Mouse (Mus musculus) midbrain, embryonic 13.5 days (tissue): Measurements from ENCODE around the gene Ydjc. TPM values are rescaled to one million over a fixed set of nuclear protein-coding genes. Genes with fewer than 3 reads are reported as not detected.

ENCODE experiments used
- ATAC-seq: fragments of 200-750 bp; cut with Nextera tagmentation; 2 replicates; pipeline ENCODE4 v1.8.0; 2017; ENCODE audit warnings: mild to moderate bottlenecking, moderate TSS enrichment, moderate library complexity
- H3K27ac ChIP-seq: fragments of 300-500 bp; sonication (generic); 2 replicates; pipeline ENCODE4 v1.5.1; 2015; ENCODE audit warnings: inconsistent platforms, mild to moderate bottlenecking, moderate library complexity
- H3K27me3 ChIP-seq: fragments of 300-500 bp; sonication (generic); 2 replicates; pipeline ENCODE4 v1.6.1; 2015; ENCODE audit warnings: mild to moderate bottlenecking, inconsistent platforms
- H3K36me3 ChIP-seq: fragments of 300-500 bp; sonication (generic); 2 replicates; pipeline ENCODE4 v1.6.1; 2015; ENCODE audit warnings: mild to moderate bottlenecking, inconsistent platforms
- H3K4me1 ChIP-seq: fragments of 300-500 bp; sonication (generic); replicated peaks from 2 replicates; pipeline ENCODE4 v1.6.1; 2015; ENCODE audit warnings: inconsistent platforms
- H3K4me2 ChIP-seq: fragments of 300-500 bp; sonication (generic); replicated peaks from 2 replicates; pipeline ENCODE4 v1.6.1; 2015; ENCODE audit warnings: moderate library complexity, mild to moderate bottlenecking, inconsistent platforms
- H3K4me3 ChIP-seq: fragments of 300-500 bp; sonication (generic); replicated peaks from 2 replicates; pipeline ENCODE4 v1.5.1; 2015; ENCODE audit warnings: mild to moderate bottlenecking, inconsistent platforms
- H3K9ac ChIP-seq: fragments of 300-500 bp; sonication (generic); replicated peaks from 2 replicates; pipeline ENCODE4 v1.6.1; 2015; ENCODE audit warnings: mild to moderate bottlenecking, inconsistent platforms
- H3K9me3 ChIP-seq: fragments of 300-500 bp; sonication (generic); 2 replicates; pipeline ENCODE4 v1.6.1; 2016; ENCODE audit warnings: mild to moderate bottlenecking, inconsistent platforms
- WGBS: fragments of 180-500 bp; shearing (Covaris S2); methylation state at CpG from one replicate; pipeline ENCODE4 v1.1.7; 2015; 5-methylcytosine and 5-hydroxymethylcytosine counted together
- polyA plus RNA-seq: library from polyadenylated mRNA; unstranded; fragments of >200 nt; fragmentation: Nextera tagmentation; extraction: Ambion mirVana; gene quantifications from 2 replicates; pipeline ENCODE4 v1.2.1, GENCODE M21; 2015

Gene Ydjc
- polyA plus RNA-seq, result 21.5 and 22.0 TPM in 2 replicates

GRCm38 (mm10) chr16:17144339-17144738 is at the start of gene Ydjc:
Gene Ydjc (plus strand): TSS chr16:17144621.
- Histone ChIP-seq H3K9ac (no peak within 1 kb of the TSS), H3K4me2 (no peak within 1 kb of the TSS)
- WGBS, result 17% methylated on average over 7 of the region's 7 CpGs

GRCm38 (mm10) chr16:17096938-17097337 is 47.5 kb upstream of the Ydjc start:
- WGBS, result 96% methylated on average over 3 of the region's 3 CpGs
- Histone ChIP-seq H3K4me1 (no peaks in the 10 kb centered on the region), H3K9me3 (no peaks in the 10 kb centered on the region), H3K36me3 (peaks cover 93% of the 10 kb centered on the region), H3K27me3 (no peaks in the 10 kb centered on the region), H3K27ac (no peak overlapping the region), H3K4me3 (no peak overlapping the region), H3K9ac (no peak overlapping the region), H3K4me2 (no peak overlapping the region)
- ATAC-seq, result no peak

More at GRCm38 (mm10) chr16:17144339-17144738, at the start of gene Ydjc:
- no peak within 1 kb of the TSS for H3K27ac ChIP-seq
- no peak within 1 kb of the TSS for H3K4me3 ChIP-seq
- H3K36me3 ChIP-seq, result no peaks in the 10 kb centered on the region
- peaks cover 18% of the 10 kb centered on the region for H3K4me1 ChIP-seq
- 0 out of 2 replicates have a peak, but pooled peaks cover 2% of the 10 kb centered on the region for H3K27me3 ChIP-seq
- ATAC-seq, result no peak
- no peaks in the 10 kb centered on the region for H3K9me3 ChIP-seq

GRCm38 (mm10) chr16:17102630-17103220 is 41.7 kb upstream of the Ydjc start:
- H3K36me3 ChIP-seq, result peaks cover 89% of the 10 kb centered on the region
- H3K4me1 ChIP-seq, result peaks cover 11% of the 10 kb centered on the region; the same call in 1 of the 2 replicates
- ATAC-seq, result no peak
- H3K9ac ChIP-seq, result no peak overlapping the region
- no peak overlapping the region for H3K27ac ChIP-seq
- no peaks in the 10 kb centered on the region for H3K9me3 ChIP-seq
- WGBS, result 75% methylated on average over 7 of the region's 7 CpGs
- H3K27me3 ChIP-seq, result no peaks in the 10 kb centered on the region
- H3K4me3 ChIP-seq, result no peak overlapping the region
- no peak overlapping the region for H3K4me2 ChIP-seq

- peaks cover 14% of the 10 kb centered on the region for H3K4me1 ChIP-seq
- no peak overlapping the region for H3K4me2 ChIP-seq
- 93% methylated on average over 4 of the region's 4 CpGs for whole genome bisulfite sequencing
- H3K9ac ChIP-seq, result no peak overlapping the region
- no peak overlapping the region for H3K4me3 ChIP-seq
- no peak for ATAC-seq
- no peaks in the 10 kb centered on the region for H3K9me3 ChIP-seq
- no peak overlapping the region for H3K27ac ChIP-seq
- H3K27me3 ChIP-seq, result no peaks in the 10 kb centered on the region
- peaks cover 85% of the 10 kb centered on the region for H3K36me3 ChIP-seq
Observed at GRCm38 (mm10) chr16:17104600-17104999, 39.8 kb upstream of the Ydjc start.

GRCm38 (mm10) chr16:17110771-17111743 is 33.4 kb upstream of the Ydjc start, which contains the start of gene Ppil2:
Gene Ppil2 (minus strand): TSS chr16:17111257.
- Histone ChIP-seq H3K4me1 (peaks cover 13% of the 10 kb centered on the region), H3K36me3 (peaks cover 41% of the 10 kb centered on the region), H3K9me3 (no peaks in the 10 kb centered on the region), H3K27ac (peak within 1 kb of the TSS; percentile 51), H3K27me3 (no peaks in the 10 kb centered on the region), H3K9ac (peak within 1 kb of the TSS; percentile 79), H3K4me3 (peak within 1 kb of the TSS; percentile 81), H3K4me2 (peak within 1 kb of the TSS; percentile 70)
- peak; percentile 89 for ATAC-seq
- whole genome bisulfite sequencing, result 10% methylated on average over 38 of the region's 38 CpGs

GRCm38 (mm10) chr16:17117309-17117799 is 27.1 kb upstream of the Ydjc start:
- Histone ChIP-seq H3K9me3 (no peaks in the 10 kb centered on the region), H3K4me3 (no peak overlapping the region), H3K4me1 (peaks cover 9% of the 10 kb centered on the region), H3K4me2 (no peak overlapping the region), H3K27ac (no peak overlapping the region), H3K27me3 (no peaks in the 10 kb centered on the region), H3K9ac (no peak overlapping the region), H3K36me3 (peaks cover 48% of the 10 kb centered on the region)
- ATAC-seq, result no peak
- WGBS, result 94% methylated on average over 5 of the region's 5 CpGs

GRCm38 (mm10) chr16:17121569-17121968 is 22.9 kb upstream of the Ydjc start:
- H3K27ac ChIP-seq, result no peak overlapping the region
- peak overlapping the region; percentile 38 for H3K4me2 ChIP-seq
- H3K36me3 ChIP-seq, result peaks cover 28% of the 10 kb centered on the region
- H3K4me1 ChIP-seq, result peaks cover 37% of the 10 kb centered on the region
- H3K27me3 ChIP-seq, result no peaks in the 10 kb centered on the region
- peak overlapping the region; percentile 13 for H3K4me3 ChIP-seq
- no peaks in the 10 kb centered on the region for H3K9me3 ChIP-seq
- 40% methylated on average over 14 of the region's 14 CpGs for WGBS
- peak; percentile 18; the same call in 1 of the 2 replicates for ATAC-seq
- no peak overlapping the region for H3K9ac ChIP-seq

- ATAC-seq, result peak; percentile 41
- H3K9ac ChIP-seq, result peak overlapping the region; percentile 70
- under 1% methylated on average over 22 of the region's 22 CpGs for WGBS
- H3K27me3 ChIP-seq, result no peaks in the 10 kb centered on the region
- peaks cover 37% of the 10 kb centered on the region for H3K4me1 ChIP-seq
- H3K36me3 ChIP-seq, result peaks cover 13% of the 10 kb centered on the region
- no peaks in the 10 kb centered on the region for H3K9me3 ChIP-seq
- peak overlapping the region; percentile 26; the same call in 1 of the 2 replicates for H3K27ac ChIP-seq
- peak overlapping the region; percentile 69 for H3K4me2 ChIP-seq
- peak overlapping the region; percentile 56 for H3K4me3 ChIP-seq
Observed at GRCm38 (mm10) chr16:17124119-17124870, 20.1 kb upstream of the Ydjc start.

- peak within 1 kb of the TSS; percentile 56 for H3K4me3 ChIP-seq
- H3K9me3 ChIP-seq, result no peaks in the 10 kb centered on the region
- peak within 1 kb of the TSS; percentile 30; the same call in 1 of the 2 replicates for H3K27ac ChIP-seq
- no peaks in the 10 kb centered on the region for H3K27me3 ChIP-seq
- peak; percentile 95 for ATAC-seq
- 0% methylated on average over 25 of the region's 25 CpGs for WGBS
- H3K4me2 ChIP-seq, result peak within 1 kb of the TSS; percentile 69
- H3K36me3 ChIP-seq, result peaks cover 9% of the 10 kb centered on the region
- H3K4me1 ChIP-seq, result peaks cover 37% of the 10 kb centered on the region
- H3K9ac ChIP-seq, result peak within 1 kb of the TSS; percentile 70
Observed at GRCm38 (mm10) chr16:17124871-17125520, 19.4 kb upstream of the Ydjc start, which contains the start of gene 2610318N02Rik. Gene 2610318N02Rik (minus strand): TSS chr16:17125167.

GRCm38 (mm10) chr16:17127292-17127691 is 17.1 kb upstream of the Ydjc start:
- Histone ChIP-seq H3K4me1 (peaks cover 43% of the 10 kb centered on the region), H3K27me3 (no peaks in the 10 kb centered on the region), H3K27ac (no peak overlapping the region), H3K36me3 (no peaks in the 10 kb centered on the region), H3K4me3 (no peak overlapping the region), H3K9ac (no peak overlapping the region), H3K4me2 (no peak overlapping the region), H3K9me3 (no peaks in the 10 kb centered on the region)
- WGBS, result 100% methylated on average over 1 of the region's 1 CpGs
- ATAC-seq, result no peak
